Mouse (Mus musculus) CH12.LX (cell line): ENCODE measurements at regions not wholly inside any gene's neighbourhood (a gene's known extent, or its start where the extent isn't known, plus 50 kb on each side); places are given as distances from the start of the nearest gene placed in this dataset.

Experiments
- DNase-seq: peaks from one replicate; pipeline ENCODE4 v3.0.0-alpha.2; 2013; ENCODE audit errors: extremely low read depth
- H3K27ac ChIP-seq: 2 replicates; pipeline ENCODE4 v1.5.1; 2012; ENCODE audit warnings: low read depth, mild to moderate bottlenecking, control low read depth, moderate library complexity; ENCODE audit not compliant: insufficient read depth
- H3K27me3 ChIP-seq: replicated peaks from 2 replicates; pipeline ENCODE3; 2012; ENCODE audit warnings: inconsistent platforms
- H3K36me3 ChIP-seq, 2 experiments: replicated peaks in 1 of 2; 2 replicates each; pipeline versions ENCODE3 to v1.6.1; 2012; ENCODE audit warnings: inconsistent platforms in 1 of 2, low read length in 1 of 2, mild to moderate bottlenecking in 1 of 2, mixed read lengths in 1 of 2, moderate library complexity in 1 of 2; ENCODE audit not compliant: control insufficient read depth in 1 of 2, insufficient read depth in 1 of 2
- H3K4me1 ChIP-seq, 2 experiments: 2 replicates each; pipeline ENCODE4 v1.6.1; 2012; ENCODE audit warnings: inconsistent platforms in 1 of 2, moderate library complexity in 1 of 2; ENCODE audit not compliant: insufficient read depth in 2 of 2, control insufficient read depth in 1 of 2
- H3K4me2 ChIP-seq: 2 replicates; pipeline ENCODE4 v1.6.1; 2012; ENCODE audit warnings: low read depth, mild to moderate bottlenecking, control low read depth; ENCODE audit not compliant: poor library complexity, insufficient read depth, severe bottlenecking
- H3K4me3 ChIP-seq, 3 experiments: fragments of 150-350 bp in 1 of 3; sonication (generic) in 1 of 3; replicated peaks in 1 of 3; 2 replicates each; pipeline versions ENCODE3 to v1.5.1; 2011 to 2012; ENCODE audit warnings: low read depth in 2 of 3, low read length in 2 of 3, mild to moderate bottlenecking in 2 of 3, moderate library complexity in 2 of 3, control low read depth in 1 of 3, improper control_type of control experiment in 1 of 3, inconsistent platforms in 1 of 3, mixed read lengths in 1 of 3; ENCODE audit not compliant: poor library complexity in 1 of 3
- H3K79me2 ChIP-seq: replicated peaks from 2 replicates; pipeline ENCODE4 v1.6.1; 2012; ENCODE audit warnings: mild to moderate bottlenecking, moderate library complexity; ENCODE audit not compliant: control insufficient read depth, poor library complexity, insufficient read depth, severe bottlenecking; ENCODE audit errors: extremely low read depth
- H3K9ac ChIP-seq: 2 replicates; pipeline ENCODE4 v1.6.1; 2012; ENCODE audit warnings: low read depth, mild to moderate bottlenecking, control low read depth, moderate library complexity; ENCODE audit not compliant: insufficient read depth
- H3K9me3 ChIP-seq: replicated peaks from 2 replicates; pipeline ENCODE3; 2012; ENCODE audit warnings: low read length, inconsistent platforms, mixed read lengths
- BHLHE40 ChIP-seq: IDR thresholded peaks from 2 replicates; pipeline ENCODE4 v1.6.1; 2011; ENCODE audit warnings: mild to moderate bottlenecking, low read depth, low read length, improper control_type of control experiment
- CHD1 ChIP-seq: IDR thresholded peaks from 2 replicates; pipeline ENCODE4 v1.6.1; 2012; ENCODE audit warnings: low read depth, low read length, improper control_type of control experiment, inconsistent platforms
- CHD2 ChIP-seq: IDR thresholded peaks from 2 replicates; pipeline ENCODE4 v1.6.1; 2011; ENCODE audit warnings: low read length, improper control_type of control experiment
- CTCF ChIP-seq, 2 experiments: IDR thresholded peaks in 1 of 2; conservative IDR thresholded peaks in 1 of 2; 2 replicates each; pipeline ENCODE4 v1.5.1; 2011 to 2012; ENCODE audit warnings: low read depth in 2 of 2, low read length in 2 of 2, improper control_type of control experiment in 1 of 2, inconsistent platforms in 1 of 2, mild to moderate bottlenecking in 1 of 2, moderate library complexity in 1 of 2
- EP300 ChIP-seq: IDR thresholded peaks from 2 replicates; pipeline ENCODE4 v1.6.1; 2011; ENCODE audit warnings: low read length, improper control_type of control experiment
- ETS1 ChIP-seq: conservative IDR thresholded peaks from 2 replicates; pipeline ENCODE4 v1.6.1; 2012; ENCODE audit warnings: low read depth, mild to moderate bottlenecking, inconsistent platforms, low read length, improper control_type of control experiment, moderate library complexity
- GABPA ChIP-seq: IDR thresholded peaks from 2 replicates; pipeline ENCODE4 v1.6.1; 2012; ENCODE audit warnings: low read depth, low read length, improper control_type of control experiment, inconsistent platforms; ENCODE audit not compliant: insufficient replicate concordance
- HCFC1 ChIP-seq: IDR thresholded peaks from 2 replicates; pipeline ENCODE4 v1.6.1; 2012; ENCODE audit warnings: low read depth, mild to moderate bottlenecking, inconsistent platforms, low read length, improper control_type of control experiment
- IRF4 ChIP-seq: IDR thresholded peaks from 2 replicates; pipeline ENCODE4 v1.6.1; 2014; ENCODE audit warnings: low read depth, mild to moderate bottlenecking, inconsistent platforms, low read length, improper control_type of control experiment
- MYC ChIP-seq: IDR thresholded peaks from 2 replicates; pipeline ENCODE4 v1.6.1; 2011; ENCODE audit warnings: low read depth, mild to moderate bottlenecking, improper control_type of control experiment, low read length
- NRF1 ChIP-seq: IDR thresholded peaks from 2 replicates; pipeline ENCODE4 v1.6.1; 2014; ENCODE audit warnings: low read depth, mild to moderate bottlenecking, inconsistent platforms, low read length, improper control_type of control experiment, moderate library complexity
- POLR2A ChIP-seq: IDR thresholded peaks from 2 replicates; pipeline ENCODE4 v1.6.1; 2011; ENCODE audit warnings: low read depth, mild to moderate bottlenecking, improper control_type of control experiment, low read length
- SMC3 ChIP-seq: IDR thresholded peaks from 2 replicates; pipeline ENCODE4 v1.6.1; 2011; ENCODE audit warnings: low read depth, low read length, improper control_type of control experiment
- TBP ChIP-seq: conservative IDR thresholded peaks from 2 replicates; pipeline ENCODE4 v1.6.1; 2011; ENCODE audit warnings: low read depth, low read length, improper control_type of control experiment
- USF1 ChIP-seq: IDR thresholded peaks from 2 replicates; pipeline ENCODE4 v1.6.1; 2014; ENCODE audit warnings: low read depth, mild to moderate bottlenecking, inconsistent platforms, low read length, improper control_type of control experiment
- USF2 ChIP-seq: conservative IDR thresholded peaks from 2 replicates; pipeline ENCODE4 v1.6.1; 2011; ENCODE audit warnings: low read depth, low read length, improper control_type of control experiment
- ZC3H11A ChIP-seq: IDR thresholded peaks from 2 replicates; pipeline ENCODE4 v1.6.1; 2012; ENCODE audit warnings: low read depth, mild to moderate bottlenecking, inconsistent platforms, low read length, improper control_type of control experiment
- ZKSCAN1 ChIP-seq: IDR thresholded peaks from 2 replicates; pipeline ENCODE4 v1.6.1; 2012; ENCODE audit warnings: low read depth, inconsistent platforms, low read length, improper control_type of control experiment, borderline replicate concordance
- dilution Hi-C: fragments of 300-500 bp; cut with MboI; formaldehyde crosslinking; loops from 2 replicates; pipeline ENCODE4 v1.14.3; 2020; ENCODE audit warnings: low sequenced_read_pairs; ENCODE audit not compliant: extremely low pct_unique_long_range_greater_than_20kb, extremely low pct_ligation_motif_present
- in situ Hi-C: fragments of 300-500 bp; cut with MboI; formaldehyde crosslinking; loops from 3 replicates; pipeline ENCODE4 v1.14.3; 2019; ENCODE audit warnings: low sequenced_read_pairs, low pct_ligation_motif_present, low pct_unique_long_range_greater_than_20kb, mixed read lengths

DNA sequence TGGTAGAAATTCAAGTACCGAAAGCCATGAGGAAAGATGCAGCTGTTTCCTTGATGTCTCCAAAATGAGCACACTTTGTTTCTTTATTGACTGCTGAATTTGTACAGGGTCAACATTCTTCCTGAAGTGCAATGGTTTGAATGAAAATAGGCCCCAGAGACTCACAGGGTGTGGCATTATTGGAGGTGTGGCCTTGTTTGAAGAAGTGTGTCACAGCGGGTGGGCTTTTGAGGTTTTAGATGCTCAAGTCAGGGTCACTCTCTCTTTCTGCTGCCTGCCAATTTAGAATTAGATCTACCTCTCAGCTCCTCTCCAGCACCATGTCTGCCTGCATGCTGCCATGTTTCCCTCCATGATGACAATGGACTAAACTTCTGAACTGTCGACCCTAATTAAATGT, 227.2 kb upstream of the Mpped2 start:
- H3K27me3 ChIP-seq: no peaks in the 10 kb centered on the region
- TF ChIP-seq MYC: no peak
- TF ChIP-seq GABPA: no peak
- TF ChIP-seq ETS1: no peak
- TF ChIP-seq CHD1: no peak
- no peak for TF ChIP-seq CTCF (conservative IDR thresholded peaks at IDR 0.05 in 1 of 2, IDR thresholded peaks at IDR 0.05 in 1 of 2; ENCODE audit: low read depth in 2 of 2, low read length in 2 of 2)
- TF ChIP-seq TBP: no peak
- TF ChIP-seq BHLHE40: no peak
- TF ChIP-seq EP300: no peak
- TF ChIP-seq USF1: no peak
- no peak for TF ChIP-seq ZC3H11A
- TF ChIP-seq HCFC1: no peak
- no peak for TF ChIP-seq SMC3
- TF ChIP-seq IRF4: no peak
- H3K36me3 ChIP-seq: no peaks in the 10 kb centered on the region
- no peak overlapping the region for H3K4me2 ChIP-seq
- H3K79me2 ChIP-seq: no peaks in the 10 kb centered on the region
- in situ Hi-C loops (no loop called here), dilution Hi-C loops (no loop called here)
- H3K4me1 ChIP-seq: no peaks in the 10 kb centered on the region
- DNase-seq: no peak
- no peak overlapping the region for H3K9ac ChIP-seq
- peaks cover 75% of the 10 kb centered on the region for H3K9me3 ChIP-seq
- no peak overlapping the region for H3K4me3 ChIP-seq
- no peak overlapping the region for H3K27ac ChIP-seq

DNA sequence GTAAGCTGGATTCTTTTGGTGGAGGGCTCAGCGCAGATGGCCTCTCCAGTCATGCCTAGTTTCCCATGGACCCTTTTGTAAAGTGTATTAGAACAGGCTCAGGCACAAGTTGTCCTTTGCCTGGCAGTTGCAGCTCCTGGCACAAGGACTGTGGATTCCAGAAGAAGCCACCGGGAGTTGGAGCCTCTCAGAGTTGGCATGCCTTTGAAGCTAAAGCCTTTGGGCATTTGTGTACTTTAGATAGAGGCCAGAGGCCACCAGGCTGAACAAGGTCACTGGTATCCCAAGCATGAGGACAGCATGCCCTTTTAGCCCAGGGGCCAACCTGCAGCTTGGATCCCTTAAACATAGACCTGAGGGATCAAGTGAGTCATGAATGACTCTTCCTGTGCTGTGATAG, 223.9 kb upstream of the Mpped2 start:
- peaks cover 65% of the 10 kb centered on the region for H3K9me3 ChIP-seq
- no peak overlapping the region for H3K27ac ChIP-seq
- no peak overlapping the region for H3K9ac ChIP-seq
- H3K79me2 ChIP-seq: no peaks in the 10 kb centered on the region
- in situ Hi-C loops: no loop called here
- no peaks in the 10 kb centered on the region for H3K27me3 ChIP-seq
- DNase-seq: no peak
- no peaks in the 10 kb centered on the region for H3K4me1 ChIP-seq
- dilution Hi-C loops: no loop called here
- H3K36me3 ChIP-seq: no peaks in the 10 kb centered on the region
- no peak overlapping the region for H3K4me2 ChIP-seq
- H3K4me3 ChIP-seq: no peak overlapping the region
- TF ChIP-seq NRF1 (no peak), ZKSCAN1 (no peak), POLR2A (no peak), USF2 (no peak), EP300 (no peak), GABPA (no peak), CHD2 (no peak)
